In the genomic region with DNA sequence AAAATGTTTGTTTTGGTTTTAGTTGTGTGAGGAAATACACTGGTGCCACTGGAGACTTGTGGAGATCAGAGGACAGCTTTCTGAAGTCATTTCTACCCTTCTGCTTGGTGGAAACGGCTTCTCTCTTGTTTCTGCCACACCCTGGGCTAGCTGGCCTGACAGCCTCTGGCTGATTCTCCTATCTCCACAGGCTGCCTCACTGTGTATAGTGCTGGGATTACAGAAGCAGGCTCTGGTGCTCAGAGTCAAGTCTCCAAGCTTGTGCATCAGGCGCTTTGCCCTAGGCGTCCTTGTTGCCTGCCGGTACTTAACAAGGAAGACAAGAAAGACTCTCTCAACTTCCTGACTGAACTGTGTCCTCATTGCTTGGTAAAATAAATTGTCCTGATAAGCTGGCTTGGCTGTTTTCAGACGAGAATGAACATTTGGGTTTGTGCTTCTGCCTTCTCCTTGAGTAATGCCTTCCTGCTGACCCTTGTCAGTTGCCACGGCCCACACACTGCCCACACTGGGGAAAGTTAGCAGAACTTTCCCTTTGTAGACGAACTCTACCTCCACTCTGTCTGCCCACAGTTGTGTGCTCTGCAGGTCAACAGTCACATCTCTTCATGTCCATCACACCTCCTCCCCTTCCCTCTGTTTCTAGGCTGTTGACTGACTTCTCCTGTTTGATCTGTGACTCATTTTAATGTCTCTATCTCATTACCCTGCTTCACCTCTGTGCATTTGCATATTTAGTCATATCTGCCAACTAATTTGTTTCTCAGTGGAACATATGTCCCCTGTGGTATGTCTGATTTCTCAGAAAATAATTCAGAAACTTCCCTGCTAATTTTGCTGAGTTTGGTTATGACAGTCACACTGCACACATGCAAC, we compare ENCODE assay signal across 11 mouse cellular contexts. TPM values are rescaled to one million over a fixed set of nuclear protein-coding genes. Genes with fewer than 3 reads are reported as not detected.
DNase-seq lines count a peak whose midpoint lies in the region; ATAC-seq and TF ChIP-seq lines count a peak whose summit lies in the region.
"Had no signal": no experiment of that assay in that cellular context is flagged by ENCODE, and none has a peak within 500 bp of the region (broad histone marks: within the 10 kb centered on the region; RNA-seq: fewer than 3 reads in every experiment).

No protein-coding gene starts in this region.

- no peak overlapping the region for H3K9ac ChIP-seq in intestine, postnatal 0 days (ENCODE audit: low read depth, low read length)

- no peak overlapping the region for H3K4me3 ChIP-seq in intestine, postnatal 0 days (ENCODE audit: low read depth, low read length)
- no peak overlapping the region for H3K4me3 ChIP-seq in midbrain, embryonic 10.5 days
- H3K4me3 ChIP-seq: myocyte had no signal

- WGBS in intestine, postnatal 0 days = 26% methylated on average over 7 of the region's 7 CpGs
- 83% methylated on average over 7 of the region's 7 CpGs for WGBS in midbrain, embryonic 10.5 days

- H3K9me3 ChIP-seq in intestine, postnatal 0 days (ENCODE audit: control insufficient read depth) = no peaks in the 10 kb centered on the region
- no peaks in the 10 kb centered on the region for H3K9me3 ChIP-seq in midbrain, embryonic 10.5 days (replicated peaks)

- TF ChIP-seq CTCF in intestine, postnatal 0 days (IDR thresholded peaks at IDR 0.05; ENCODE audit: low read depth) = no peak

- peak; percentile 69 for DNase-seq in A20 (ENCODE audit: low read depth, low spot score)
- DNase-seq in CD4-positive helper T cell, adult 2 months (ENCODE audit: low read depth, low spot score) = peak; percentile 79
- DNase-seq in lung, postnatal 36 days = peak; percentile 51
- DNase-seq in cerebellum, adult 8-10 months = no peak
- no peak for DNase-seq in midbrain, embryonic 10.5 days (ENCODE audit: low spot score)
- DNase-seq in gastrocnemius, postnatal 36 days = no peak
- no peak for DNase-seq in right cerebral cortex, postnatal 36 days (ENCODE audit: low spot score in 2 of 2)

- peak overlapping the region; percentile 9 for H3K4me2 ChIP-seq in intestine, postnatal 0 days (replicated peaks; ENCODE audit: low read depth)

- H3K27ac ChIP-seq in intestine, postnatal 0 days (ENCODE audit: low read depth, low read length) = peak overlapping the region; percentile 24; the same call in 1 of the 2 replicates
- no peak overlapping the region for H3K27ac ChIP-seq in midbrain, embryonic 10.5 days (replicated peaks)

- H3K4me1 ChIP-seq in intestine, postnatal 0 days (replicated peaks; ENCODE audit: control insufficient read depth, insufficient read depth, low read length) = no peaks in the 10 kb centered on the region
- H3K4me1 ChIP-seq in midbrain, embryonic 10.5 days = peaks cover 8% of the 10 kb centered on the region

- ATAC-seq in intestine, postnatal 0 days = no peak

- no peaks in the 10 kb centered on the region for H3K27me3 ChIP-seq in intestine, postnatal 0 days (replicated peaks; ENCODE audit: control insufficient read depth, insufficient read depth, low read length)
- H3K27me3 ChIP-seq in midbrain, embryonic 10.5 days (ENCODE audit: low read depth, poor library complexity, severe bottlenecking) = peaks cover 31% of the 10 kb centered on the region

- intact Hi-C loops in gastrocnemius, postnatal 36 days (cut with DNase I) = no loop called here

- H3K36me3 ChIP-seq in intestine, postnatal 0 days (ENCODE audit: control insufficient read depth, insufficient read depth) = no peaks in the 10 kb centered on the region
- H3K36me3 ChIP-seq in midbrain, embryonic 10.5 days = no peaks in the 10 kb centered on the region

RNA-seq across cellular contexts. Expression of a gene that starts 1.3 kb away (rescaled TPM):
- 8.4 and 10.6 TPM in 2 replicates for polyA plus RNA-seq in intestine, postnatal 0 days (2015; fragmentation: Nextera tagmentation; extraction: Ambion mirVana)
- polyA plus RNA-seq in midbrain, embryonic 10.5 days (2016; fragmentation: Nextera tagmentation; extraction: Ambion mirVana) = 0.96 and 1.0 TPM in 2 replicates
- 1 to 10 TPM; 1.7 to 2.1 TPM for total RNA-seq in gastrocnemius, postnatal 36 days (2021)
- polyA plus RNA-seq: myocyte had no signal

RNA-seq across cellular contexts. Expression of a gene that starts 8.5 kb away (rescaled TPM):
- 15.2 and 17.8 TPM in 2 replicates for polyA plus RNA-seq in intestine, postnatal 0 days (2015; fragmentation: Nextera tagmentation; extraction: Ambion mirVana)
- 4.6 and 5.7 TPM in 2 replicates for polyA plus RNA-seq in midbrain, embryonic 10.5 days (2016; fragmentation: Nextera tagmentation; extraction: Ambion mirVana)
- 1 to 10 TPM; 3.0 to 3.4 TPM for total RNA-seq in gastrocnemius, postnatal 36 days (2021)
- polyA plus RNA-seq: myocyte had no signal

RNA-seq across cellular contexts. Expression of a gene that starts 23.3 kb away (rescaled TPM):
- 0.58 and 0.64 TPM in 2 replicates for polyA plus RNA-seq in intestine, postnatal 0 days (2015; fragmentation: Nextera tagmentation; extraction: Ambion mirVana)
- polyA plus RNA-seq in midbrain, embryonic 10.5 days (2016; fragmentation: Nextera tagmentation; extraction: Ambion mirVana) = not detected in 2 replicates
- not detected for total RNA-seq in gastrocnemius, postnatal 36 days (2021)
- polyA plus RNA-seq: myocyte had no signal

RNA-seq across cellular contexts. Expression of a gene that starts 28.9 kb away (rescaled TPM):
- 0.09 and 0.16 TPM in 2 replicates for polyA plus RNA-seq in intestine, postnatal 0 days (2015; fragmentation: Nextera tagmentation; extraction: Ambion mirVana)
- not detected in 2 replicates for polyA plus RNA-seq in midbrain, embryonic 10.5 days (2016; fragmentation: Nextera tagmentation; extraction: Ambion mirVana)
- total RNA-seq in gastrocnemius, postnatal 36 days (2021) = not detected
- total RNA-seq: gastrocnemius, adult 18-20 months had no signal
- polyA plus RNA-seq: cortical plate, adult 2 months; myocyte had no signal

RNA-seq across cellular contexts. Expression of a gene that starts 28.9 kb away (rescaled TPM):
- polyA plus RNA-seq in intestine, postnatal 0 days (2015; fragmentation: Nextera tagmentation; extraction: Ambion mirVana) = 1.3 and 2.3 TPM in 2 replicates
- polyA plus RNA-seq in midbrain, embryonic 10.5 days (2016; fragmentation: Nextera tagmentation; extraction: Ambion mirVana) = 0.49 and 1.2 TPM in 2 replicates
- not detected for total RNA-seq in gastrocnemius, postnatal 36 days (2021)
- polyA plus RNA-seq: myocyte had no signal

Comparison
In these comparisons a context has a peak if more than half of its experiments do, and no peak if none do; other contexts are left out.
1. DNase-seq: peak in A20 (single experiment), CD4-positive helper T cell, adult 2 months (single experiment) and lung, postnatal 36 days (single experiment); none in cerebellum, adult 8-10 months (single experiment), midbrain, embryonic 10.5 days (single experiment), gastrocnemius, postnatal 36 days (0 of 2) and right cerebral cortex, postnatal 36 days (0 of 2).